Mouse (Mus musculus) embryonic facial prominence, embryonic 11.5 days (tissue): ENCODE measurements around the gene Angptl7. TPM values are rescaled to one million over a fixed set of nuclear protein-coding genes. Genes with fewer than 3 reads are reported as not detected.

Experiments
- ATAC-seq: fragments of 200-750 bp; cut with Nextera tagmentation; replicated peaks from 2 replicates; pipeline ENCODE4 v1.8.0; 2017; ENCODE audit warnings: low read depth; ENCODE audit not compliant: insufficient number of reproducible peaks, low FRiP score, low TSS enrichment
- DNase-seq: peaks from one replicate; pipeline ENCODE4 v3.0.0-alpha.2; 2015; ENCODE audit warnings: low spot score
- H3K27ac ChIP-seq: fragments of 300-500 bp; sonication (generic); replicated peaks from 2 replicates; pipeline ENCODE4 v1.5.1; 2014; ENCODE audit warnings: mild to moderate bottlenecking, low read depth, low read length, control low read depth
- H3K27me3 ChIP-seq: fragments of 300-500 bp; sonication (generic); 2 replicates; pipeline ENCODE4 v1.6.1; 2014; ENCODE audit warnings: mild to moderate bottlenecking, low read length, moderate library complexity, mixed read lengths; ENCODE audit not compliant: control insufficient read depth, insufficient read depth
- H3K36me3 ChIP-seq: fragments of 300-500 bp; sonication (generic); replicated peaks from 2 replicates; pipeline ENCODE4 v1.6.1; 2014; ENCODE audit warnings: low read depth, mild to moderate bottlenecking, low read length, moderate library complexity, mixed read lengths; ENCODE audit not compliant: control insufficient read depth, insufficient read depth
- H3K4me1 ChIP-seq: fragments of 300-500 bp; sonication (generic); 2 replicates; pipeline ENCODE4 v1.6.1; 2014; ENCODE audit warnings: low read length, mixed read lengths; ENCODE audit not compliant: control insufficient read depth, insufficient read depth
- H3K4me2 ChIP-seq: fragments of 300-500 bp; sonication (generic); 2 replicates; pipeline ENCODE4 v1.6.1; 2014; ENCODE audit warnings: low read depth, mild to moderate bottlenecking, control low read depth, low read length, moderate library complexity
- H3K4me3 ChIP-seq: fragments of 300-500 bp; sonication (generic); 2 replicates; pipeline ENCODE4 v1.5.1; 2014; ENCODE audit warnings: low read depth, low read length, control low read depth
- H3K9ac ChIP-seq: fragments of 300-500 bp; sonication (generic); replicated peaks from 2 replicates; pipeline ENCODE4 v1.6.1; 2014; ENCODE audit warnings: mild to moderate bottlenecking, control low read depth, low read length
- H3K9me3 ChIP-seq: fragments of 300-500 bp; sonication (generic); replicated peaks from 2 replicates; pipeline ENCODE4 v1.6.1; 2016; ENCODE audit warnings: mild to moderate bottlenecking, low read length, inconsistent platforms, mixed read lengths; ENCODE audit not compliant: control insufficient read depth
- WGBS: fragments of 180-500 bp; shearing (Covaris S2); extraction: QIAGEN DNeasy Blood & Tissue Kit; methylation state at CpG from one replicate; pipeline ENCODE4 v1.1.7; 2014; 5-methylcytosine and 5-hydroxymethylcytosine counted together
- polyA plus RNA-seq: library from polyadenylated mRNA; unstranded; fragments of >200 nt; fragmentation: Nextera tagmentation; extraction: Ambion mirVana; gene quantifications from 2 replicates; pipeline ENCODE4 v1.2.1, GENCODE M21; 2014

The Angptl7 gene
- 0.21 and 0.25 TPM in 2 replicates for polyA plus RNA-seq

DNA sequence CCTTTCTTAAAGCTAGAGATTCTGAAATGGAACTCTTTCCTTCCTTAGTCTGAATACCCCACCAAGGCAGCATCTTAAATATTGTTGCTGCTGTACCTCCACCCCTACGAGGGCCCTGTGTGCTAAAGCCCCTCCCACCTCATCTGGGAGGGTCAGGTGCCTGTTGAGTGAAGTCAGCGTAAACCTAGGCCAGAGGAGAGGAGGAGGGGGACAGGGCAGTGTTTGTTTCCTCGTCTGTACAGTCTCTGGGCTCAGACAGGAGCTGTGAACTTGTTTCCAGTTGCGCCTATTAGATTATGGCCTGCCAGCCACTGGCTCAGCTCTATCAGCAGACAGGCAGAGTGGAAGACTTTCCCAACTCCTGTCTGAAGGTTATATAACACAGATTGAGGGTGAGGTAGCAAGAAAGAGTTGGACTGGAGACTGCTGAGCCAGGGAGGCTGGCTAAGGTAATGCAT, at the start of gene Angptl7:
Angptl7 (minus strand) TSS at position 51 of the 458 bp plus-strand sequence.
- Histone ChIP-seq H3K9me3 (no peaks in the 10 kb centered on the region), H3K4me1 (no peaks in the 10 kb centered on the region), H3K27ac (no peak within 1 kb of the TSS), H3K27me3 (no peaks in the 10 kb centered on the region), H3K36me3 (no peaks in the 10 kb centered on the region; the same call in 1 of the 2 replicates), H3K9ac (no peak within 1 kb of the TSS), H3K4me2 (no peak within 1 kb of the TSS), H3K4me3 (no peak within 1 kb of the TSS)
- 62% methylated on average over 4 of the region's 4 CpGs for WGBS
- ATAC-seq: no peak
- no peak for DNase-seq

DNA sequence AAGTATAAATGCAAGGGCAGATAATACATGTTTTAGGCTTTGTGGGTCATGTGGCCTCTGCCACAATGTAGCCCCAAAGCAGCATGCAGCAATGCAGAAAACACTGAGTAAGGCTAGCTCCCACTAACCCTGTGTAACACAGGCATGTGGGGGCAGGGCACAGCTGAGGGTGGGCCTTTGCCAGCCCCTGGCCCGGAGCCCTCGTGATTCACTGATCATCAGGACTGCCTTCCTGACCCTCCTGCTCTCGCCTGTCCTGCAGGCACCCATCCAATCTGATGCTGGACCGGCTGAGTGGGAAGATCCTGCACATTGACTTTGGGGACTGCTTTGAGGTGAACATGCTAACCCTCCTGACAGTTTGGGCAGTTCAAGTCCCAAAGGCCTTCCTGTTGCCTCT, 48.8 kb upstream of the Angptl7 start:
- H3K27me3 ChIP-seq: no peaks in the 10 kb centered on the region
- no peak overlapping the region for H3K9ac ChIP-seq
- ATAC-seq (no peak), DNase-seq (no peak)
- no peak overlapping the region for H3K4me2 ChIP-seq
- WGBS: 86% methylated on average over 4 of the region's 4 CpGs
- H3K36me3 ChIP-seq: peaks cover 20% of the 10 kb centered on the region
- no peak overlapping the region for H3K4me3 ChIP-seq
- no peak overlapping the region for H3K27ac ChIP-seq
- no peaks in the 10 kb centered on the region for H3K9me3 ChIP-seq
- H3K4me1 ChIP-seq: no peaks in the 10 kb centered on the region

DNA sequence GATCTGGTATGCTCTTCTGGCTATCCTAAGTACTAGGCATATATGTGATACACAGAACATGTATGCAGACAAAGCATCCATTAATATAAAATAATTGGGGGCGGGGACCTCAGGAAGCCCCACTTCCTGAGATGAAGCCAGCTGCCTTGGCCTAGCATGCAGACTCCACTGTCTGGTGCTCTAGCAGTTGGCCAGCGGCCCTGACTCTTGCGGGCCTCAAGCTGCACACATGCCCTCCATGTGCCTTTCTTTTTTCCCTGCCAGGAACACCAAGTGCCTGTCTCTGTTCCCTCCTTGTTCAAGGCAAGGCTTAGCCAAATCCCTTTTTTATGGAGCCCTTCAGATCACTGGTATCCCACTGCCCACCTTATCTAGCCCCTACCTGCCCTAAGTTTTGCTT, 35.6 kb upstream of the Angptl7 start:
- ATAC-seq (no peak), DNase-seq (no peak)
- Histone ChIP-seq H3K9ac (no peak overlapping the region), H3K36me3 (peaks cover 12% of the 10 kb centered on the region), H3K4me2 (no peak overlapping the region), H3K4me1 (no peaks in the 10 kb centered on the region), H3K27ac (no peak overlapping the region), H3K4me3 (no peak overlapping the region), H3K27me3 (no peaks in the 10 kb centered on the region), H3K9me3 (no peaks in the 10 kb centered on the region)
- 90% methylated on average over 3 of the region's 3 CpGs for WGBS

DNA sequence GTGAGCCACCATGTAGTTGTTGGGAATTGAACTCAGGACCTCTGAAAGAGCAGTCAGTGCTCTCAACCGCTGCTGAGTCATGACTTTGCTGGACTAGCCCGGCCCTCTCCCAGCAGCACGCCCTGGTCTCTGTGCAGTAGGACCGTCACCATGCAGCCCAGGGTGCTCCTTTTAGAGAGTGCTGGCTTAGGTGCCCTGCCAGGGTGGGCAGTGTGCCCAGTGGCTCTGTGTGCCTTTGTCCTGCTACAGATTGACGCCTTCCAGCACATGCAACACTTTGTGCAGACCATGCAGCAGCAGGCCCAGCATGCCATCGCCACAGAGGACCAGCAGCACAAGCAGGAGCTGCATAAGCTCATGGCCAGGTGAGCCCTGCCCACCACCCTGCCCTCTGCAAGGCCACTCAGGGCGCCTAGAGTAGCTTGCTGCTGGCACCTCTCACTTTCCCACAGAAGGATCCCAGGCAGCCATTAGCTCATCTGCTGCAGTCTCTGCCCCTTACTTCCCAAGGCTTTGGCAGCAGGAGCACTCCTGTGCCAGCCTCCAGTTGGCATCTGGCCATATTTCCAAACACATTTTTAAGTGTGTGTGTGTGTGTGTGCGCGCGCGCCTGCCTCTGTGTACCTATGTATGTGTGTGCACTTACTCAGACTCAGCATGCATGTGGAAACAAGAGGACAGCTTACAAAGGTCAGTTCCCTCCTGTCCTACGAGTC, 33.5 kb upstream of the Angptl7 start:
- no peaks in the 10 kb centered on the region for H3K27me3 ChIP-seq
- no peaks in the 10 kb centered on the region for H3K4me1 ChIP-seq
- ATAC-seq (no peak), DNase-seq (no peak)
- no peak overlapping the region for H3K4me3 ChIP-seq
- WGBS: 89% methylated on average over 12 of the region's 12 CpGs
- H3K9ac ChIP-seq: no peak overlapping the region
- H3K36me3 ChIP-seq: peaks cover 10% of the 10 kb centered on the region
- H3K4me2 ChIP-seq: no peak overlapping the region
- no peaks in the 10 kb centered on the region for H3K9me3 ChIP-seq
- no peak overlapping the region for H3K27ac ChIP-seq

DNA sequence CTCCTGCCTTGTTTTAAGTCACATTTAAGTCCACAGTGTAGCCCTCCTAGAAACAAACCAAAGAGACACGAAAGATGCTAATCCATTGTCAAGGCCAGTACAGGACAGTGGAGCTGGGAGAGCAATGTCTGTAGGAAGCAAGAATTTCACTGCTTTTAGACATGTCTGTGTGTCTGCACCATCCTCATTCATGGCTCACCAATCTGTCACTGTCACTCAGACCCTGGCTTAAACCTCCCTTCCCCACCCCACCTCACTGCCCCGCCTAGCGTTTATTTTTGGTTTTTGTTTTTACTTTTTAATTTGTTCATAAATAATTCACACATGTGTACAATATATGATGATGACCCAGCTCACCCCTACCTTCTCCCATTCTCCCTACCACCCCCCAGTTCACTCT, 32.3 kb upstream of the Angptl7 start:
- H3K9me3 ChIP-seq: no peaks in the 10 kb centered on the region
- no peaks in the 10 kb centered on the region for H3K4me1 ChIP-seq
- no peaks in the 10 kb centered on the region for H3K27me3 ChIP-seq
- no peak overlapping the region for H3K4me3 ChIP-seq
- H3K36me3 ChIP-seq: peaks cover 6% of the 10 kb centered on the region; the same call in 1 of the 2 replicates
- no peak overlapping the region for H3K9ac ChIP-seq
- 95% methylated on average over 3 of the region's 3 CpGs for WGBS
- H3K27ac ChIP-seq: no peak overlapping the region
- ATAC-seq (no peak), DNase-seq (no peak)
- H3K4me2 ChIP-seq: no peak overlapping the region

DNA sequence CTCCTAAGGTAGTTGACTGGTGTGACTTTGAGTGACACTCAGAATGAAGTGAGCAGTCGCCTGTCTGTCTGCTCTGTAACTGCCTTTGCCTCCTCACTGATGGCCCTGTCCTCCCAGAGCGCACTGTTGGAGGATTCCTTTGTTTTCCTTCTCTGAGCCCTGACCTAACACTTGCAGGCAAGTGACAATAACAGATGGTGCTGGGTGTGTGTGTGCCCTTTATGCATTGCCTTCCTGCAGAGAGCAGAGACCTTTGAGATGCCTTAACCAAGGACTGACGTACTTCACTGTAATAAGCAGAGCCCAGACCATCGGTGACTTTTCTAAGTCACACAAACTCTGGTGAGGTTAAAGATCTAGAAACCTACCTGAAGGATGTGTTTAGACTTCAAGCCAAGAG, 31.1 kb upstream of the Angptl7 start:
- Histone ChIP-seq H3K9me3 (no peaks in the 10 kb centered on the region), H3K36me3 (peaks cover 8% of the 10 kb centered on the region; the same call in 1 of the 2 replicates)
- WGBS: 80% methylated on average over 4 of the region's 4 CpGs

DNA sequence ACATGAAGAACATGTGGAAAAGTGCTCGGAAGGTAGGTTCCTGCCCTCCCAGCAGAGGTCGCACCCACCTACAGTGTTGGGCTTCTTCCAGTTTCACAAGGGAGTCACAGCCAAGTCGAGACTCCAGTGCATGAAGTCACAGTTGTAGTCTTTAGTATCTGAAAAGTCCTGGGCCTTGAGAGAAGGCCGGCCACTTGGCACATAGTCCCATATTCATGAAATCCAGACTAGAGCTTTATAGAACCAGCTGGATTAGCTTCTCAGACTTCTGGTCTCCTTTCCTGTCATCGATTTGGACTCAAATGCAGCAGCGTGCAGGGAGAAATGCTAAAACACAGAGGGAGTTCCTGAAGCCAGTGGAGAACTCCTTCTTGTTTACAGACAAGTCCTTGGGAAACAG, 30.5 kb upstream of the Angptl7 start:
- Histone ChIP-seq H3K27ac (no peak overlapping the region), H3K36me3 (peaks cover 8% of the 10 kb centered on the region; the same call in 1 of the 2 replicates), H3K4me2 (no peak overlapping the region), H3K9me3 (no peaks in the 10 kb centered on the region), H3K4me3 (no peak overlapping the region), H3K27me3 (no peaks in the 10 kb centered on the region), H3K9ac (no peak overlapping the region), H3K4me1 (no peaks in the 10 kb centered on the region)
- whole genome bisulfite sequencing: 87% methylated on average over 6 of the region's 6 CpGs
- ATAC-seq (no peak), DNase-seq (no peak)

More for the DNA sequence above, 31.1 kb upstream of the Angptl7 start:
- Histone ChIP-seq H3K4me3 (no peak overlapping the region), H3K27me3 (no peaks in the 10 kb centered on the region), H3K4me1 (no peaks in the 10 kb centered on the region), H3K27ac (no peak overlapping the region), H3K4me2 (no peak overlapping the region), H3K9ac (no peak overlapping the region)
- DNase-seq: no peak
- no peak for ATAC-seq

DNA sequence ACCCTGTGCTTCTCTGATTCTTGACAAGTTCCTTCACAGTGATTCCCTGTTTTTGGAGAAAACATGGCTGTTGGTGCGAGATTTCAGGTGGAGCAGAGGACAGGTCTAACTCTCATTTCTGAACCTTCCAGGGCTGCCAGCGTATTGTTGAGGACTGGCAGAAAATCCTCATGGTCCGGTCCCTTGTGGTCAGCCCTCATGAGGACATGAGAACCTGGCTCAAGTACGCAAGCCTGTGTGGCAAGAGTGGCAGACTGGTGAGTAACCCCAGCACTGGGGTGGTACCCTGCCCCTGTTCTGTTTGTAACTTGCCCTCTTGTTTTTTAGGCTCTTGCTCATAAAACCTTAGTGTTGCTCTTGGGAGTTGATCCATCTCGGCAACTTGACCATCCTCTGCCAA, 30.1 kb upstream of the Angptl7 start:
- no peak for ATAC-seq
- Histone ChIP-seq H3K4me3 (no peak overlapping the region), H3K9ac (no peak overlapping the region), H3K9me3 (no peaks in the 10 kb centered on the region), H3K27ac (no peak overlapping the region), H3K4me2 (no peak overlapping the region), H3K36me3 (peaks cover 8% of the 10 kb centered on the region; the same call in 1 of the 2 replicates), H3K27me3 (no peaks in the 10 kb centered on the region), H3K4me1 (no peaks in the 10 kb centered on the region)
- no peak for DNase-seq
- 92% methylated on average over 5 of the region's 5 CpGs for WGBS
